Mouse (Mus musculus): ENCODE results near the gene Bicdl1. TPM values are rescaled to one million over a fixed set of nuclear protein-coding genes. Genes with fewer than 3 reads are reported as not detected.
A peak's percentile ranks its signal among the peaks of the same experiment; 100 is the strongest.
"Not testable (repeated sequence)": the region's sequence is repeated elsewhere in the genome, so short reads cannot be mapped to it uniquely, and the experiment has no call there.

Gene Bicdl1
- polyA plus RNA-seq, 1 experiment from 2014 or later, result 15.6 TPM

DNA sequence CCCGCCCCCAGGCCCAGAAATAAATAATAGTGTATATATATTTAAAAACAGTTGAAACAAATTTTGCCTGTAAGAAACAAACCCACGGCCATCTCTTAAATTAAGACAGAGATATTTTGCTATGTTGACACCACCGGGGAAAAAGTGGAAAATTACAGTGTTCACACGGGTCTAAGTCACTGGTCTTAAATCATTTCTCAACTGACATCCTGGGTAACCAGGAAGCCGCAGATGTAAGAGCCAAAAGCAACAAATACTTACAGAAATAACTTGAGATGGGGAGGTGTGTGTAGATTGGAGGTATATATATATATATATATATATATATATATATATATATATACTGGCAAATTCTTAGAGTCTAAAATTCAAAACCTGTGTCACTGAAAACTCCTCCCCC, 21.5 kb upstream of the Bicdl1 start:
- Histone ChIP-seq H3K9me3 (replicated peaks) (peaks cover 4% of the 10 kb centered on the region; the same call in 1 of the 2 replicates), H3K36me3 (ENCODE audit: poor library complexity, severe bottlenecking) (no peaks in the 10 kb centered on the region), H3K27ac (no peak overlapping the region), H3K4me3 (no peak overlapping the region), H3K4me1 (no peaks in the 10 kb centered on the region), H3K4me2 (no peak overlapping the region), H3K9ac (no peak overlapping the region), H3K27me3 (no peaks in the 10 kb centered on the region)
- whole genome bisulfite sequencing, result 88% methylated on average over 5 of the region's 5 CpGs
- ATAC-seq, result no peak

DNA sequence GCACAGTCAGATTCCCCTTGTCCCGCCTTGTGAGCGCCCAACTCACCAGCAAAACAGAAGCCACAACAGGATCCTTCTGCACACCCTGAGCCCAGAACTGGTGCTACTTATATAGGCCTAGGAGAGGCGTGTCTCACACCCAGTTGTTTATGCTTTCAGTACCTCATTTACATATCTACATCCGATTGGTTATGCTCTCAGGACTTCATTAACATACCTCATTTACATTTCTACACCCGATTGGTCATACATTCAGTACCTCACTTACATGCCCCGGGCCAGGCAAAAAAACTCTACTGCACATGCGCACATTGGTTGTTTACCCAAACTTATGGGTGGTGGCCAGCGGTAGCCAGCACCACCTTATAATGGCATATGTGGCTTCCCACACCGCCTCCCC, 20.5 kb upstream of the Bicdl1 start:
- not testable (repeated sequence) for H3K4me2 ChIP-seq; H3K27ac ChIP-seq; ATAC-seq; H3K4me1 ChIP-seq; H3K9ac ChIP-seq; H3K9me3 ChIP-seq (replicated peaks); H3K4me3 ChIP-seq; H3K36me3 ChIP-seq (ENCODE audit: poor library complexity, severe bottlenecking); H3K27me3 ChIP-seq
- WGBS, result 84% methylated on average over 9 of the region's 9 CpGs

- 46% methylated on average over 8 of the region's 8 CpGs for WGBS
These were observed 16.9 kb upstream of the Bicdl1 start for GRCm38 (mm10) chr5:115748316-115748715.

GRCm38 (mm10) chr5:115745319-115745718, 13.9 kb upstream of the Bicdl1 start:
- no peaks in the 10 kb centered on the region for H3K36me3 ChIP-seq (ENCODE audit: poor library complexity, severe bottlenecking)
- H3K27me3 ChIP-seq, result no peaks in the 10 kb centered on the region
- no peaks in the 10 kb centered on the region; the same call in 1 of the 2 replicates for H3K9me3 ChIP-seq (replicated peaks)
- no peak overlapping the region for H3K4me2 ChIP-seq
- no peak overlapping the region for H3K9ac ChIP-seq
- ATAC-seq, result no peak
- H3K4me1 ChIP-seq, result no peaks in the 10 kb centered on the region
- H3K27ac ChIP-seq, result no peak overlapping the region
- WGBS, result 85% methylated on average over 15 of the region's 15 CpGs
- no peak overlapping the region for H3K4me3 ChIP-seq

More at GRCm38 (mm10) chr5:115748316-115748715, 16.9 kb upstream of the Bicdl1 start:
- Histone ChIP-seq H3K4me3 (no peak overlapping the region), H3K4me2 (no peak overlapping the region), H3K27ac (no peak overlapping the region), H3K9ac (no peak overlapping the region), H3K27me3 (no peaks in the 10 kb centered on the region), H3K9me3 (replicated peaks) (peaks cover 4% of the 10 kb centered on the region; the same call in 1 of the 2 replicates), H3K4me1 (no peaks in the 10 kb centered on the region), H3K36me3 (ENCODE audit: poor library complexity, severe bottlenecking) (no peaks in the 10 kb centered on the region)
- ATAC-seq, result no peak

GRCm38 (mm10) chr5:115738032-115738431, 6.6 kb upstream of the Bicdl1 start:
- no peak for ATAC-seq
- WGBS, result 92% methylated on average over 5 of the region's 5 CpGs
- Histone ChIP-seq H3K4me2 (no peak overlapping the region), H3K4me3 (no peak overlapping the region), H3K36me3 (ENCODE audit: poor library complexity, severe bottlenecking) (no peaks in the 10 kb centered on the region), H3K9ac (no peak overlapping the region), H3K9me3 (replicated peaks) (peaks cover 3% of the 10 kb centered on the region; the same call in 1 of the 2 replicates), H3K27me3 (no peaks in the 10 kb centered on the region; the same call in 1 of the 2 replicates), H3K4me1 (no peaks in the 10 kb centered on the region), H3K27ac (no peak overlapping the region)

DNA sequence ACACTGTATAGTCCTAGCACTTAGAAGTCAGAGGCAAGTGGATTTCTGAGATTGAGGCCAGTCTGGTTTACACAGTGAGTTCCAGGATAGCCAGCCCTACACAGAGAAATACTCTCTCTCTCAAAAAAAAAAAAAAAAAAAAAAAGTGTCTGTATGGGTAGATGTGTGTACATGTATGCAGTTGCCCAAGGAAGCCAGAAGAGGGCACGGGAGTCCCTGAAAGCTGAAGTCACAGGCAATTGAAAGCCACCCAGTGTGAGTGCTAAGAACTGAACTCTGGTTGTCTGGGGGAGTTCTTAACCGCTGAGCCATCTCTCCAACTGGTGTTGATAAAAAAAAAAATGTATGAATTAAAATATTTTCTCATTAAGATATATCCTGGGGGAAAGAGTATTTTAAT, 3.1 kb upstream of the Bicdl1 start:
- Histone ChIP-seq H3K4me3 (no peak overlapping the region), H3K27me3 (peaks cover 13% of the 10 kb centered on the region), H3K4me1 (peaks cover 16% of the 10 kb centered on the region), H3K36me3 (ENCODE audit: poor library complexity, severe bottlenecking) (no peaks in the 10 kb centered on the region), H3K9me3 (replicated peaks) (peaks cover 3% of the 10 kb centered on the region; the same call in 1 of the 2 replicates), H3K4me2 (no peak overlapping the region), H3K27ac (no peak overlapping the region), H3K9ac (no peak overlapping the region)
- 71% methylated on average over 2 of the region's 2 CpGs for WGBS
- no peak for ATAC-seq

DNA sequence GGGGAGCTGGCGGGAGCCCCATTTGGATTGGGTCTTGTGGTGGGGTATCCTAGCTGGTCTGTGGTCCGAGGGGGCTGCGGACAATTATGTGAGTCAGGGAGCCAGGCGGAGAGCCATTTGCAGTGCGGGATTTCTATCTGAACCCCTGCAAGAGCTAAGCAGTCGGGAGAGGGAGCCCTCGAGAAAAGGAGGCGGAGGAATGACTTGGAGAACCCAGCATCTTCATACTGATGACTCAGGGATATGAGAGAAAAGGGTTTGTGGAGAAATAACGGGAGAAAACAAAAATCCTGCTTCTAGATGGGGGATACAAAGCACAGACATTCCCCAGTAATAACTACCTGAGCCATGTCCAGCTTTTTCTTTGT, 1.4 kb upstream of the Bicdl1 start:
- H3K4me1 ChIP-seq, result peaks cover 19% of the 10 kb centered on the region
- no peaks in the 10 kb centered on the region for H3K36me3 ChIP-seq (ENCODE audit: poor library complexity, severe bottlenecking)
- no peaks in the 10 kb centered on the region for H3K9me3 ChIP-seq (replicated peaks)
- peaks cover 15% of the 10 kb centered on the region for H3K27me3 ChIP-seq
- peak overlapping the region; percentile 63 for H3K4me3 ChIP-seq
- peak overlapping the region; percentile 85 for H3K4me2 ChIP-seq
- peak overlapping the region; percentile 93 for H3K27ac ChIP-seq
- peak overlapping the region; percentile 76 for H3K9ac ChIP-seq
- WGBS, result 2% methylated on average over 9 of the region's 9 CpGs
- peak; percentile 78 for ATAC-seq

DNA sequence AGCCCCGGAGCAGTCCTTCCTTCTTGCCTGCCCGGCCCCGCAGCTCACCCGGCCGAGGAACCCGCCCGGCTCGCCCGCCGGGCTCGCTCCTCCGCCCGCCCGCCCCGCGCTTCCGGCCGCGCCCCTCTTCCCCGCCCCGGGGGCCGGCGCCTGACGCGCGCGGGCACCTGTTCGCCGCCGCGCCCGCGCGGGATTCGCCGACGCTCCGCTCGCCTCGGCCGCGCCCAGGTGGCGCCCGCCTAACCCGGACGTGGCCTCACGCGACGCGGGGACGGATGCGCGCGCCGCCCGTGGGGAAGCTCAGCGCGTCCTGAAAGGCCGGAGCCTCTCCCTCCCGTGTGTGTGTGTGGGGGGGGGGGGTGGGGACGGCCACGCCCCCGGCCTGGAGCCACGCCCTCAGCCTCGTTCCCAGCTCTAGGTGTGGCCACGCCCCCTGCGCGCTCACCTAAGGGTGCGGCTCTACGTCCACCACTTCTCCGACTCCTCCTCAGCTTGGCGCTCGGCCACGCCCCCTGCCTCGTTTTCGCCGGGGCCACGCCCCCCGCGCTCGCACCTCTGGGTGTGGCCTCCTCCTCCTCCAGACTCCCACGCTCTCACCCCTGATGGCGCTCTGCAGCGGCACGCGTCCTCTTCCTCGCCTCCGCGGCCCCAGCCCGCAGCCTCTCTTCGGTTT, 891 bp upstream of the Bicdl1 start:
- peak overlapping the region; percentile 76 for H3K9ac ChIP-seq
- peak; percentile 93 for ATAC-seq
- H3K4me2 ChIP-seq, result peak overlapping the region; percentile 85
- no peaks in the 10 kb centered on the region for H3K9me3 ChIP-seq (replicated peaks)
- H3K36me3 ChIP-seq (ENCODE audit: poor library complexity, severe bottlenecking), result no peaks in the 10 kb centered on the region
- H3K4me1 ChIP-seq, result peaks cover 19% of the 10 kb centered on the region
- WGBS, result under 1% methylated on average over 40 of the region's 91 CpGs
- H3K4me3 ChIP-seq, result peak overlapping the region; percentile 63
- peak overlapping the region; percentile 93 for H3K27ac ChIP-seq
- peaks cover 15% of the 10 kb centered on the region for H3K27me3 ChIP-seq

- H3K27ac ChIP-seq, result peak overlapping the region; percentile 93
- H3K27me3 ChIP-seq, result peaks cover 15% of the 10 kb centered on the region
- H3K36me3 ChIP-seq (ENCODE audit: poor library complexity, severe bottlenecking), result no peaks in the 10 kb centered on the region
- peak overlapping the region; percentile 76 for H3K9ac ChIP-seq
- no peaks in the 10 kb centered on the region for H3K9me3 ChIP-seq (replicated peaks)
- peaks cover 19% of the 10 kb centered on the region for H3K4me1 ChIP-seq
- no peak for ATAC-seq
- H3K4me3 ChIP-seq, result peak overlapping the region; percentile 63
- WGBS, result 0% methylated on average over 18 of the region's 72 CpGs
- peak overlapping the region; percentile 85 for H3K4me2 ChIP-seq
These were observed 333 bp upstream of the Bicdl1 start for GRCm38 (mm10) chr5:115731732-115732175.

DNA sequence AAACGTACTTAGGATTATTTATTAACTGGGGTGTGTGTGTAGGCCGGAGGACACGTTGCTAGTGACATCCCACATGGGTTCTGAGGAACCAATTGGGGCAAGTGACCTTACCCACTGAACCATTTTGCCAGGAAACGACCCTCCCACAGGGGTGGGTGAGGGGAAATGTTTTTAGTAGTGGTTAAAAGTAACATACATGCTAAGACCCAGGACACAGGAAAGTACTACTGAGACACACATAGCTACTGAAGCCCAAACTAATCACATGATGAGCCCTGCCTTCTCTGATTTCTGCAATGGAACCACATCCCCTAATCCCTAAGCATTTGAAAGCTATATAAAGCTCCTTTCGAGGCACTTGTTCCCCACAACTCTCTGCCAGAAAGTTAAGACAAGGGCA, 1.1 kb downstream of the Bicdl1 start:
- peak overlapping the region; percentile 76 for H3K9ac ChIP-seq
- H3K9me3 ChIP-seq (replicated peaks), result no peaks in the 10 kb centered on the region
- ATAC-seq, result no peak
- H3K4me1 ChIP-seq, result peaks cover 19% of the 10 kb centered on the region
- 66% methylated on average over 5 of the region's 5 CpGs for WGBS
- H3K4me3 ChIP-seq, result peak overlapping the region; percentile 63
- H3K27ac ChIP-seq, result no peak overlapping the region
- peak overlapping the region; percentile 85 for H3K4me2 ChIP-seq
- no peaks in the 10 kb centered on the region for H3K36me3 ChIP-seq (ENCODE audit: poor library complexity, severe bottlenecking)
- peaks cover 15% of the 10 kb centered on the region for H3K27me3 ChIP-seq

DNA sequence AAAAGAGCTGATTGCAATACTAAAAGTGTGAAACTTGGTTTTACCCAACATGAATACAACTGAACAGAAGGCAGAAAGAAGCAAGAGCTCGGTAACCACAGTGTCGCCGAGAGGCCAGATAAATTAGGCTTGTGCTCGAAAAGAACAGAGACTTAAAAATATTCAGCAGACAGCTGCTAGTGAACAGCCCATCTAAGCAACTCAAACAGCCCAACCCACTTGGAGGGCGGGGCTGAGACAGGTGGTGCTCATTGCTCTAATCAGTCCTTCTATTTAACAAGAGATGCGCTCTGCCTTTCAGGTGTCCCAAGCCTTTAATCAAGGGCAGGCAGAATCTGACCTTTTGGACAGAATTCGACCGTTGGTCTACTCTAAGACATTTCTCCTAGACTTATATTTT, 4.8 kb downstream of the Bicdl1 start:
- Histone ChIP-seq H3K4me3 (no peak overlapping the region), H3K4me1 (peaks cover 19% of the 10 kb centered on the region), H3K4me2 (no peak overlapping the region), H3K9me3 (replicated peaks) (no peaks in the 10 kb centered on the region), H3K27me3 (peaks cover 15% of the 10 kb centered on the region), H3K27ac (no peak overlapping the region), H3K9ac (no peak overlapping the region), H3K36me3 (ENCODE audit: poor library complexity, severe bottlenecking) (peaks cover 6% of the 10 kb centered on the region; the same call in 1 of the 2 replicates)
- WGBS, result 85% methylated on average over 8 of the region's 8 CpGs
- no peak for ATAC-seq

- no peaks in the 10 kb centered on the region for H3K9me3 ChIP-seq (replicated peaks)
- no peak overlapping the region for H3K27ac ChIP-seq
- H3K9ac ChIP-seq, result no peak overlapping the region
- peaks cover 18% of the 10 kb centered on the region for H3K4me1 ChIP-seq
- H3K27me3 ChIP-seq, result peaks cover 15% of the 10 kb centered on the region
- ATAC-seq, result no peak
- no peak overlapping the region for H3K4me3 ChIP-seq
- H3K4me2 ChIP-seq, result no peak overlapping the region
- peaks cover 6% of the 10 kb centered on the region; the same call in 1 of the 2 replicates for H3K36me3 ChIP-seq (ENCODE audit: poor library complexity, severe bottlenecking)
- WGBS, result 87% methylated on average over 16 of the region's 16 CpGs
These were observed 5.4 kb downstream of the Bicdl1 start for GRCm38 (mm10) chr5:115726019-115726418.
